8 mouse cellular contexts compared by ENCODE assay signal in genomic region chr10:128890383-128891295, GRCm38 (mm10). TPM values are rescaled to one million over a fixed set of nuclear protein-coding genes. Genes with fewer than 3 reads are reported as not detected.
DNase-seq lines count a peak whose midpoint lies in the region; ATAC-seq and TF ChIP-seq lines count a peak whose summit lies in the region.

No protein-coding gene starts in this region.

- no peaks in the 10 kb centered on the region for H3K9me3 ChIP-seq in hindbrain, embryonic 11.5 days (ENCODE audit: control insufficient read depth, low read length)

- peak overlapping the region; percentile 77 for H3K27ac ChIP-seq in layer of hippocampus, adult 2 months
- H3K27ac ChIP-seq in hindbrain, embryonic 11.5 days (ENCODE audit: low read depth, low read length): peak overlapping the region; percentile 86

- TF ChIP-seq CTCF in layer of hippocampus, adult 2 months (conservative IDR thresholded peaks at IDR 0.05): no peak
- TF ChIP-seq CTCF in brain, embryonic 14.5 days (IDR thresholded peaks at IDR 0.05; ENCODE audit: borderline replicate concordance, extremely low read depth, insufficient read depth, insufficient read length): no peak

- no peaks in the 10 kb centered on the region for H3K36me3 ChIP-seq in hindbrain, embryonic 11.5 days (ENCODE audit: control insufficient read depth, insufficient read depth, low read length)

- no peak for TF ChIP-seq POLR2A in brain, embryonic 14.5 days (IDR thresholded peaks at IDR 0.05; ENCODE audit: borderline replicate concordance, extremely low read depth, insufficient read depth, insufficient read length, poor library complexity, severe bottlenecking)

- DNase-seq in layer of hippocampus, adult 2 months (ENCODE audit: low spot score in 2 of 2): no peak
- DNase-seq in layer of hippocampus, postnatal 25 days (ENCODE audit: extremely low spot score in 1 of 2, low spot score in 1 of 2): no peak
- DNase-seq in brain, embryonic 14.5 days (ENCODE audit: low read depth): peak; percentile 31
- peak; percentile 47 for DNase-seq in hindbrain, embryonic 11.5 days (ENCODE audit: low spot score)
- peak; percentile 32 for DNase-seq in mesoderm, embryonic 11.5 days (ENCODE audit: low read depth, low spot score)
- DNase-seq in thymus, postnatal 4 days: peak; percentile 68
- DNase-seq in left cerebral cortex, postnatal 36 days (ENCODE audit: low spot score in 2 of 2): no peak
- no peak for DNase-seq in ovary, postnatal 14 days (ENCODE audit: low spot score)

- H3K27me3 ChIP-seq in hindbrain, embryonic 11.5 days (ENCODE audit: control insufficient read depth, insufficient read depth, low read length): no peaks in the 10 kb centered on the region

- H3K4me2 ChIP-seq in hindbrain, embryonic 11.5 days (replicated peaks; ENCODE audit: low read depth, low read length): peak overlapping the region; percentile 87

- ATAC-seq in hindbrain, embryonic 11.5 days (ENCODE audit: low FRiP score): peak; percentile 28; the same call in 1 of the 2 replicates

- intact Hi-C loops in left cerebral cortex, postnatal 36 days (cut with DNase I): loop anchor here (5.0 kb wide), 1 partner anchor 153 kb away; no protein-coding TSS in a partner anchor

- H3K9ac ChIP-seq in hindbrain, embryonic 11.5 days (ENCODE audit: low read depth, low read length): peak overlapping the region; percentile 82

- 0 out of 2 replicates have a peak, but pooled peaks cover 5% of the 10 kb centered on the region for H3K4me1 ChIP-seq in hindbrain, embryonic 11.5 days (replicated peaks; ENCODE audit: control insufficient read depth, insufficient read depth, low read length)

- under 1% methylated on average over 40 of the region's 40 CpGs for WGBS in hindbrain, embryonic 11.5 days

- H3K4me3 ChIP-seq in layer of hippocampus, adult 2 months: peak overlapping the region; percentile 79
- peak overlapping the region; percentile 80 for H3K4me3 ChIP-seq in hindbrain, embryonic 11.5 days (ENCODE audit: low read depth, low read length)

RNA-seq across cellular contexts. Expression of gene Gdf11, which starts 0.9 kb away (rescaled TPM):
- total RNA-seq in layer of hippocampus, adult 2 months (2021): 10 to 100 TPM; 20.5 to 21.9 TPM
- 10 to 100 TPM; 20.9 to 21.4 TPM for total RNA-seq in layer of hippocampus, postnatal 25 days (2021)
- 10.1 and 17.4 TPM in 2 replicates for polyA plus RNA-seq in brain, embryonic 14.5 days (2012; rRNA removed)
- polyA plus RNA-seq in hindbrain, embryonic 11.5 days (2014; fragmentation: Nextera tagmentation; extraction: Ambion mirVana): 10.5 and 11.5 TPM in 2 replicates
- total RNA-seq in left cerebral cortex, postnatal 36 days (2021): 10 to 100 TPM; 12.6 to 14.7 TPM

RNA-seq across cellular contexts. Expression of gene Cd63, which starts 10.2 kb away (rescaled TPM):
- total RNA-seq in layer of hippocampus, adult 2 months (2021): 10 to 100 TPM; 71.0 to 81.9 TPM
- total RNA-seq in layer of hippocampus, postnatal 25 days (2021): 10 to 100 TPM; 76.6 to 84.7 TPM
- polyA plus RNA-seq in brain, embryonic 14.5 days (2012; rRNA removed): 59.6 and 74.0 TPM in 2 replicates
- polyA plus RNA-seq in hindbrain, embryonic 11.5 days (2014; fragmentation: Nextera tagmentation; extraction: Ambion mirVana): 215 and 216 TPM in 2 replicates
- 10 to 100 TPM; 59.5 to 64.6 TPM for total RNA-seq in left cerebral cortex, postnatal 36 days (2021)

RNA-seq across cellular contexts. Expression of gene Rdh5, which starts 32.0 kb away (rescaled TPM):
- 1 to 10 TPM; 4.3 to 8.4 TPM for total RNA-seq in layer of hippocampus, adult 2 months (2021)
- 1 to 10 TPM; 5.8 to 6.6 TPM for total RNA-seq in layer of hippocampus, postnatal 25 days (2021)
- polyA plus RNA-seq in brain, embryonic 14.5 days (2012; rRNA removed): 21.7 and 23.6 TPM in 2 replicates
- 11.6 and 12.1 TPM in 2 replicates for polyA plus RNA-seq in hindbrain, embryonic 11.5 days (2014; fragmentation: Nextera tagmentation; extraction: Ambion mirVana)
- 1 to 10 TPM; 6.7 to 7.0 TPM for total RNA-seq in left cerebral cortex, postnatal 36 days (2021)

RNA-seq across cellular contexts. Expression of gene Bloc1s1, which starts 33.2 kb away (rescaled TPM):
- total RNA-seq in layer of hippocampus, adult 2 months (2021): 100 to 1,000 TPM in 1 of 2 experiments, 10 to 100 TPM in 1; 88.5 to 102 TPM
- 100 to 1,000 TPM in 1 of 2 experiments, 10 to 100 TPM in 1; 86.8 to 102 TPM for total RNA-seq in layer of hippocampus, postnatal 25 days (2021)
- polyA plus RNA-seq in brain, embryonic 14.5 days (2012; rRNA removed): 269 and 298 TPM in 2 replicates
- 260 and 269 TPM in 2 replicates for polyA plus RNA-seq in hindbrain, embryonic 11.5 days (2014; fragmentation: Nextera tagmentation; extraction: Ambion mirVana)
- total RNA-seq in left cerebral cortex, postnatal 36 days (2021): 10 to 100 TPM; 85.2 to 95.4 TPM

RNA-seq across cellular contexts. Expression of gene Itga7, which starts 43.0 kb away (rescaled TPM):
- 10 to 100 TPM; 39.5 to 42.9 TPM for total RNA-seq in layer of hippocampus, adult 2 months (2021)
- 10 to 100 TPM; 25.6 to 30.7 TPM for total RNA-seq in layer of hippocampus, postnatal 25 days (2021)
- polyA plus RNA-seq in brain, embryonic 14.5 days (2012; rRNA removed): 5.8 and 7.1 TPM in 2 replicates
- polyA plus RNA-seq in hindbrain, embryonic 11.5 days (2014; fragmentation: Nextera tagmentation; extraction: Ambion mirVana): 1.7 and 3.0 TPM in 2 replicates
- 10 to 100 TPM; 13.0 to 16.5 TPM for total RNA-seq in left cerebral cortex, postnatal 36 days (2021)

Comparison
In these comparisons a context has a peak if more than half of its experiments do, and no peak if none do; other contexts are left out.
1. DNase-seq: peak in brain, embryonic 14.5 days (single experiment), hindbrain, embryonic 11.5 days (single experiment), mesoderm, embryonic 11.5 days (single experiment) and thymus, postnatal 4 days (single experiment); none in layer of hippocampus, adult 2 months (0 of 2), layer of hippocampus, postnatal 25 days (0 of 2), left cerebral cortex, postnatal 36 days (0 of 2) and ovary, postnatal 14 days (single experiment).